Mouse (Mus musculus): ENCODE results near the gene 1700067P10Rik. TPM values are rescaled to one million over a fixed set of nuclear protein-coding genes. Genes with fewer than 3 reads are reported as not detected.
A peak's percentile ranks its signal among the peaks of the same experiment; 100 is the strongest.

The 1700067P10Rik gene
- polyA plus RNA-seq, 1 experiment from 2014 or later: not detected

DNA sequence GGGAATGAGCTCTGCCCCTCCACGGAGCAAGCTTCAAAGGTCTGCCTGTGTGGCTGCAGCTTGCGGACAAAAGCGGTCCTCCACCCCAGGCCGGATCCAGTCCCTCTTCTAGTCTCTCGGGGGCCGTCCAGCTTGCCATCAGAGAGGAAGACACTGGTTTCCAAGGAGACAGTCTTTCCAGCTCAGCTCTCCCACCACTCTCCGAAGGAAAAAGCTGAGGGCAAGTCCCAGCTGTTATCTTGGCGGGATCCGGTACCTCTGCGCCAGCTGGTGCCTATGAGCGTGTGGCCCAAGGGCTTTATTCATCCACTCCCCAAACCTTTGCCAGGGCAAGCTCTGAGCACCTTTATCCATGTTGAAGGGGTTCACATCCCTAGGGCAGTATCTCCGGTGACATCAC, 1.2 kb downstream of the 1700067P10Rik start:
- Histone ChIP-seq H3K36me3 (ENCODE audit: control insufficient read depth, insufficient read depth, low read length) (no peaks in the 10 kb centered on the region), H3K27ac (ENCODE audit: low read depth, low read length) (no peak overlapping the region), H3K4me3 (ENCODE audit: low read depth, low read length) (no peak overlapping the region), H3K9me3 (ENCODE audit: control insufficient read depth, low read length) (no peaks in the 10 kb centered on the region; the same call in 1 of the 2 replicates), H3K27me3 (ENCODE audit: control insufficient read depth, insufficient read depth, low read length) (peaks cover 16% of the 10 kb centered on the region), H3K4me2 (replicated peaks; ENCODE audit: low read depth, low read length) (no peak overlapping the region), H3K9ac (ENCODE audit: low read depth, low read length) (no peak overlapping the region), H3K4me1 (replicated peaks; ENCODE audit: control insufficient read depth, insufficient read depth, low read length) (0 out of 2 replicates have a peak, but pooled peaks cover 3% of the 10 kb centered on the region)
- DNase-seq (ENCODE audit: low spot score) (peak; percentile 36), ATAC-seq (ENCODE audit: low FRiP score) (no peak)
- 61% methylated on average over 12 of the region's 12 CpGs for WGBS

DNA sequence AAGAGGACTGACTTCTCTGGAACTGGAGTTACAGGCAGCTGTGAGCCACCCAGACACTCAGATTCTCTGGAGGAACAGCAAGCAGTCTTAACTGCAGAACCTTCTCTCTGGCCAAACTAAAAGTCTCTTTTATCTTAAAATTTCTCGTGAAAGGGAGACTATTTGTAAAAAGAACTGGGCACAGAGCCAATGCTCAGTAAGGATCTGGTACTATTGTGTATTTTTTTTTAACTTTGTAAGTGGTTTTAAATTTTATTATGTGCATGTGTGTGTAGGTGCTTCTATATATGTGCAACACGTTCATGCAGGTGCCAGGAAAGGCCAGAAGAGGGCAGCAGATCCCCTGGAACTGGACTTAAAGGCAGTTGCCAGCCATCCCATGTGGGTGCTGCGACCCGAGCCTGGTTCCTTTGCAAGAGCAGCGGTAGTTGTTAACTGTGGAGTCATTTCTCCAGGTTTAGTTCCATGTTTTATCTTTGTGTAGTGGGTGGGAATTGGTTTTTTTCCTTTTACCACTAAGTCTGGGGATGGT, 4.2 kb downstream of the 1700067P10Rik start:
- H3K27me3 ChIP-seq (ENCODE audit: control insufficient read depth, insufficient read depth, low read length): peaks cover 39% of the 10 kb centered on the region
- ATAC-seq (ENCODE audit: low FRiP score): no peak

DNA sequence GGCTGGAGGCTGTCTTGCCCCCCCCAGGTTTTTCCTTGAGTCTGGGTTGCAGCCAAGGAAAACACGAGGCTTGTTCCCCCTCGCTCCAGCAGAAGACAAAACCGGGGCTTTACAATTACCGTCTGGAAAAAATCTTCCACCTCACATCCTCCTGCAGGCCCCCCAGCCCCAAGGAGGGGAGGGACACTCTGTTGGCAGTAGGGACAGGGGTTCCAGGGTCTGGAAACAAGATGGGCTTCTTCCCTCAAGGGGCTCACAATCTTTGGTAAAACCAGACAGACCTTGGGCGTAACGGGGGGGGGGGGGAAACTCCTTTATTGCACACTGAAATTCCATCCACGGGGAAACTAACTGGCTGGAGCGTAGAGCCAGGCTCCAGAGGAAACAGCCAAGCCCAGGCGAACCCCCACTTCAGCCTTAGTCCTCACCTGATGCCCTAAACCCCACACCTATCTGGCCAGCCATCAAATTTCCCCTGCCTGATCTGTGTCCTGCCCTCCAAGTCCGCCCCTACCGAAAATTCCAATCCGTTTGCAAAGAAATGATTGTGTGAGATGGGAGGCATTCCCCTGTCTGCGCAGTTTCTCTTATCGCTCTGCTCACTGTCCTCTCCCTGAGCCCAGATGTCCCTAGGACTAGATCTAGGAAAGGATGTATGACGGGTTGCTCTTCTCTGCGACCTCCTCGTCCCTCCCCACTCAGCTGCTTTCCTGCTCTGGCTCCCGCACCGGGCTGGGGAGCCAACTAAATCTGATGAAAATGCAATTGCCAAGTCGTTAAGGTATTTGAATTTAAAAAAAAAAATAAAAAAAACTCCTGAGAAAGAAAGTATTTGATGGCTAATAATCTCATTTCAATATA, 5.9 kb downstream of the 1700067P10Rik start:
- peaks cover 18% of the 10 kb centered on the region for H3K4me1 ChIP-seq (replicated peaks; ENCODE audit: control insufficient read depth, insufficient read depth, low read length)
- ATAC-seq (ENCODE audit: low FRiP score) (no peak), DNase-seq (ENCODE audit: low spot score) (peak; percentile 43)
- no peaks in the 10 kb centered on the region for H3K36me3 ChIP-seq (ENCODE audit: control insufficient read depth, insufficient read depth, low read length)
- no peak overlapping the region for H3K4me3 ChIP-seq (ENCODE audit: low read depth, low read length)
- no peak overlapping the region for H3K9ac ChIP-seq (ENCODE audit: low read depth, low read length)
- no peaks in the 10 kb centered on the region; the same call in 1 of the 2 replicates for H3K9me3 ChIP-seq (ENCODE audit: control insufficient read depth, low read length)
- 7% methylated on average over 20 of the region's 20 CpGs for WGBS
- H3K27ac ChIP-seq (ENCODE audit: low read depth, low read length): no peak overlapping the region
- H3K27me3 ChIP-seq (ENCODE audit: control insufficient read depth, insufficient read depth, low read length): peaks cover 49% of the 10 kb centered on the region
- H3K4me2 ChIP-seq (replicated peaks; ENCODE audit: low read depth, low read length): no peak overlapping the region

More for the DNA sequence above, 4.2 kb downstream of the 1700067P10Rik start:
- DNase-seq (ENCODE audit: low spot score): no peak
- peaks cover 14% of the 10 kb centered on the region for H3K4me1 ChIP-seq (replicated peaks; ENCODE audit: control insufficient read depth, insufficient read depth, low read length)
- no peak overlapping the region for H3K9ac ChIP-seq (ENCODE audit: low read depth, low read length)
- H3K9me3 ChIP-seq (ENCODE audit: control insufficient read depth, low read length): no peaks in the 10 kb centered on the region; the same call in 1 of the 2 replicates
- WGBS: 78% methylated on average over 5 of the region's 5 CpGs
- H3K36me3 ChIP-seq (ENCODE audit: control insufficient read depth, insufficient read depth, low read length): no peaks in the 10 kb centered on the region
- no peak overlapping the region for H3K4me3 ChIP-seq (ENCODE audit: low read depth, low read length)
- H3K27ac ChIP-seq (ENCODE audit: low read depth, low read length): no peak overlapping the region
- H3K4me2 ChIP-seq (replicated peaks; ENCODE audit: low read depth, low read length): no peak overlapping the region

DNA sequence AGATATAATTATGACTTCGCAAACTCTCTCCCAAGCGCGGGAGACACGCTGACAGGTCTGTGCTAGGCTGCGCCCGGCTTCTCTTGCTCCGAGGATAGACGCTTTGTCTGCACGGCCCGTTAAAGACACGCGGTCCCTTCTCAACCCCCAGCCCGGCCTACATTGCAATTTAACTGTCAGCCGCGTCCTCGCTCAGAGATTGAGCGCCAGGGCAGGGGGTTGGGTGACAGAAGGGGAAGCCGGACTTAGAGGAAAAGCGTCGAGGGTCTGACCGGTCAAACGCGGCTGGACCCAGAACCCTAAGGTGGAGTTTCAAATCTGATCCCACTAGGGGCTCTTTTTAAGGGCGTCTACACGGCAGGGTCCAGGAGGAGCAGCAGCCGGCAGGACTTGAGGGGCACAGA, 6.6 kb downstream of the 1700067P10Rik start:
- Histone ChIP-seq H3K27ac (ENCODE audit: low read depth, low read length) (no peak overlapping the region), H3K4me2 (replicated peaks; ENCODE audit: low read depth, low read length) (no peak overlapping the region; the same call in 1 of the 2 replicates), H3K27me3 (ENCODE audit: control insufficient read depth, insufficient read depth, low read length) (peaks cover 49% of the 10 kb centered on the region), H3K9me3 (ENCODE audit: control insufficient read depth, low read length) (no peaks in the 10 kb centered on the region; the same call in 1 of the 2 replicates), H3K4me3 (ENCODE audit: low read depth, low read length) (no peak overlapping the region), H3K9ac (ENCODE audit: low read depth, low read length) (no peak overlapping the region), H3K36me3 (ENCODE audit: control insufficient read depth, insufficient read depth, low read length) (no peaks in the 10 kb centered on the region), H3K4me1 (replicated peaks; ENCODE audit: control insufficient read depth, insufficient read depth, low read length) (peaks cover 18% of the 10 kb centered on the region)
- ATAC-seq (ENCODE audit: low FRiP score): no peak
- WGBS: 0% methylated on average over 26 of the region's 26 CpGs
- peak; percentile 72 for DNase-seq (ENCODE audit: low spot score)

DNA sequence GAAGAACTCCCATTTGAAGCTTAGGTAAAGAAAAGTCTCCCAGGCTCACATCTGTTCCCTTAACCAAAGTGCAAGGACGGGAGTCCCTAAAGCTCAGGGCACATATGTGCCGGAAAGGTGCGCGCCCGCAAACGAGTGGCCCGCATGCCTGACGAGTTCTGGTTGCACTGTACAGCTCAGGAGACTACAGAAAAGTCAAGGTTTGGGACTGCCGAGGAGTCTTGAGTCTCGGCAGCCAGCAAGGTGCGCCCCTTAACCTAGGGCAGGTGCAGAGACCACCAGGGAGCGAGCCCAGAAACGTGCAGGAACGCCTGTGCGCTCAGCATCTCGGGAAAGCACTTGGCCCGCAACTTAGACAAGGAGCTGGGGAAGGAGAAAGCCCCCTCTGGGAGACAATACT, 7.2 kb downstream of the 1700067P10Rik start:
- no peak overlapping the region for H3K27ac ChIP-seq (ENCODE audit: low read depth, low read length)
- DNase-seq (ENCODE audit: low spot score): no peak
- H3K9me3 ChIP-seq (ENCODE audit: control insufficient read depth, low read length): no peaks in the 10 kb centered on the region; the same call in 1 of the 2 replicates
- peaks cover 49% of the 10 kb centered on the region for H3K27me3 ChIP-seq (ENCODE audit: control insufficient read depth, insufficient read depth, low read length)
- peaks cover 18% of the 10 kb centered on the region for H3K4me1 ChIP-seq (replicated peaks; ENCODE audit: control insufficient read depth, insufficient read depth, low read length)
- H3K4me3 ChIP-seq (ENCODE audit: low read depth, low read length): no peak overlapping the region
- no peak overlapping the region for H3K9ac ChIP-seq (ENCODE audit: low read depth, low read length)
- 3% methylated on average over 17 of the region's 17 CpGs for WGBS
- H3K4me2 ChIP-seq (replicated peaks; ENCODE audit: low read depth, low read length): no peak overlapping the region; the same call in 1 of the 2 replicates
- no peaks in the 10 kb centered on the region for H3K36me3 ChIP-seq (ENCODE audit: control insufficient read depth, insufficient read depth, low read length)
- no peak for ATAC-seq (ENCODE audit: low FRiP score)

DNA sequence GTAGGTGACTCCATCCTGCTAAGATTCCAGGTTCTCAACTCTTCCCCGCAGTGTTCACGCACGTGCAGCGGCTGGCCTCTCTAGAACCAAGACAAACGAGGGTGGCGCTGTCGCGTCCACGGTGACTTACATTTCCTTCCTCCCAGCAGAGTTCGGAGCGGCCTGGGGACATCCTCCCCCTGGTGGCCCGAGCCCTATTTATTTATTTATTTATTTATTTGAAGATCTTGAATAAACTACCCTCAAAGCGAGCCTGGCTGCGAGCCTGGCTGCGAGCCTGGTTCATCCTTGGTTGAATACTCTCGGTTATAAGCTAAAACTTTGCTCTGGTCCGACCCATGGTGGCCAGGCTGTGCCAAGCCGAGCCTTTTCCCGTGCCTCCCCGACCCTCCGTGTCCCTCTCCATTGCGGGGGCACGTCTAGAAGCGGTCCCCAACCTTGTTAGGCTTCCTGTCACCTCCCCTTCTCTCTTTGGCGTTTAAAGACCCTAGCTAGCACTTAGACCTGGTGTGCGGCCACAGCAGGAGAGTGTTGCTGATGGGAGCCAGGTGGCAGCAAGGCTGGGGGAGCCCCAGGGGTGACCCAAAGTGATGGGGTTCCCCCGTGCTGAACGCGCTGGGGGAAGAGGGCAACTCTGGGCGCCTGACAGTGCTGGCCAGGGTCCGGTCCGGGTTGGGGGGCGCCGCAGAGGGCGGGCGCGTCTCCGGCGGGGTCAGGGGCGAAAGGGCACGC, 8.1 kb downstream of the 1700067P10Rik start:
- Histone ChIP-seq H3K4me2 (replicated peaks; ENCODE audit: low read depth, low read length) (peak overlapping the region; percentile 76), H3K27me3 (ENCODE audit: control insufficient read depth, insufficient read depth, low read length) (peaks cover 49% of the 10 kb centered on the region), H3K27ac (ENCODE audit: low read depth, low read length) (peak overlapping the region; percentile 24; the same call in 1 of the 2 replicates), H3K9ac (ENCODE audit: low read depth, low read length) (peak overlapping the region; percentile 40), H3K4me1 (replicated peaks; ENCODE audit: control insufficient read depth, insufficient read depth, low read length) (peaks cover 18% of the 10 kb centered on the region), H3K4me3 (ENCODE audit: low read depth, low read length) (peak overlapping the region; percentile 27), H3K9me3 (ENCODE audit: control insufficient read depth, low read length) (no peaks in the 10 kb centered on the region; the same call in 1 of the 2 replicates), H3K36me3 (ENCODE audit: control insufficient read depth, insufficient read depth, low read length) (no peaks in the 10 kb centered on the region)
- WGBS: under 1% methylated on average over 33 of the region's 41 CpGs
- ATAC-seq (ENCODE audit: low FRiP score): no peak
- DNase-seq (ENCODE audit: low spot score): peak; percentile 79

DNA sequence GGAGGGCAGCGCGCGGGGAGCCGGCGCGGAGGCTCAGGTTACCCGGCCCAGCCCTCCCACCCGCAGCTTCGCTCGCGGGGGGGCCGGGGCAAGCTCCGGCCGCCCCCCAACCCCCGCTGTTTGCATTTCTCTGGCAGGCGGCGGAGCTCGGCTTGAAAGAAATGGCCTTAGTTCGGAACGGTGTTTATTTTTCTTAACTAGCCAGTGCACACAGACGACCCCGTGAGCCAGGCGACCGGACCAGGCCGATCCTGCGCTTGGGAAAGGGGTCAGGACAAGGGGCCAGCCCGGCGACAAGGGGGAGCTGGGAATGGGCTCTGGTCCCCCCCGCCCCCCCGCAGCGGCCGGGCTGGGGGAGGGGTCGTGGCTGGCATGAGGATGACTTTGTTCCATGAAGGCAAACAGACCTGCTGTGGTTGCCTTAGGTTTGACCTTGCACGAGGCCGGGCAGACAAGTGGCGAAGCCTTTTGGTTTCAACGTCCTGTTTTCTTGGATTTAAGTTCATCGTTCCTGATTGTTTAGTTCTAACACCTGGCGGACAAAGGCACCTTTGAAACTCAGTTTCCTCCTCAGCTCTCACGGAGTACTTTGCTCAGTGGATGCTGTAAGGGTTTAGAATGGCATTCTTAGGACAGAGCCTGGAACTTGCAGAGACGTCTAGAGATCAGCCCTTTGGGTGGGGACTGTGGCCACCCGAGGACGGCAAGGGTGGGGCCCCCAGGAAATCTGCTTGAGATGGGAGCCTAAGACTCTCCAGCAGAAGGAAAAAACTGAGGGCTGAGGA, 8.8 kb downstream of the 1700067P10Rik start:
- Histone ChIP-seq H3K4me2 (replicated peaks; ENCODE audit: low read depth, low read length) (peak overlapping the region; percentile 76), H3K9ac (ENCODE audit: low read depth, low read length) (peak overlapping the region; percentile 40), H3K36me3 (ENCODE audit: control insufficient read depth, insufficient read depth, low read length) (no peaks in the 10 kb centered on the region), H3K9me3 (ENCODE audit: control insufficient read depth, low read length) (no peaks in the 10 kb centered on the region; the same call in 1 of the 2 replicates), H3K4me3 (ENCODE audit: low read depth, low read length) (peak overlapping the region; percentile 27), H3K27me3 (ENCODE audit: control insufficient read depth, insufficient read depth, low read length) (peaks cover 49% of the 10 kb centered on the region), H3K27ac (ENCODE audit: low read depth, low read length) (no peak overlapping the region), H3K4me1 (replicated peaks; ENCODE audit: control insufficient read depth, insufficient read depth, low read length) (peaks cover 18% of the 10 kb centered on the region)
- DNase-seq (ENCODE audit: low spot score): peak; percentile 64
- 0% methylated on average over 43 of the region's 43 CpGs for WGBS
- ATAC-seq (ENCODE audit: low FRiP score): 0 out of 2 replicates have a peak, but pooled peaks have one; percentile 13

DNA sequence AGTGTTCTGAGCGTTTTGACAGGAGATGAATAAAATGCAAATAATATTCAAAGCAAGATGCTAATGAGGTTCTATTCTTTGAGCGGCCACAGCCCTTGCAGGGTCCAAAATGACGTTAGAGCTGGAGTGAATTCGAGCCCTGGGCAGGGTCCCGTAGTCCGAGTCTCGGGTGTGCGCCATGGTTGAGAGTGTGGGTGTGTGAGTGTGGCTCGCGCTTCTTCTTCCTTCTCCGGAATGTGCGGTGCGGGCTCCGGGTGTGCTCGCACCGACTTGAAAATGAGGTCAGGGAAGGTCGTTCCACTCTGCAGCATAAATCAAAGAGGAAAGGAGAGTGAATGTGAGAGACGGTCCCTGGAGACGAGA, 9.4 kb downstream of the 1700067P10Rik start:
- H3K4me3 ChIP-seq (ENCODE audit: low read depth, low read length): 0 out of 2 replicates have a peak overlapping the region, but pooled peaks have one; percentile 1
- WGBS: 2% methylated on average over 19 of the region's 19 CpGs
- H3K4me2 ChIP-seq (replicated peaks; ENCODE audit: low read depth, low read length): peak overlapping the region; percentile 76
- ATAC-seq (ENCODE audit: low FRiP score) (0 out of 2 replicates have a peak, but pooled peaks have one; percentile 29), DNase-seq (ENCODE audit: low spot score) (peak; percentile 57)
- H3K9me3 ChIP-seq (ENCODE audit: control insufficient read depth, low read length): no peaks in the 10 kb centered on the region
- no peaks in the 10 kb centered on the region for H3K36me3 ChIP-seq (ENCODE audit: control insufficient read depth, insufficient read depth, low read length)
- peaks cover 49% of the 10 kb centered on the region for H3K27me3 ChIP-seq (ENCODE audit: control insufficient read depth, insufficient read depth, low read length)
- H3K27ac ChIP-seq (ENCODE audit: low read depth, low read length): no peak overlapping the region
- H3K4me1 ChIP-seq (replicated peaks; ENCODE audit: control insufficient read depth, insufficient read depth, low read length): peaks cover 18% of the 10 kb centered on the region
- 0 out of 2 replicates have a peak overlapping the region, but pooled peaks have one; percentile 19 for H3K9ac ChIP-seq (ENCODE audit: low read depth, low read length)
